Mouse (Mus musculus): ENCODE measurements around the gene 2310034C09Rik. TPM values are rescaled to one million over a fixed set of nuclear protein-coding genes. Genes with fewer than 3 reads are reported as not detected.
"Not testable (repeated sequence)": the region's sequence is repeated elsewhere in the genome, so short reads cannot be mapped to it uniquely, and the experiment has no call there.

The 2310034C09Rik gene
- not detected for total RNA-seq (2021)
- long read RNA-seq, experiment 1: 0 reads
- long read RNA-seq, experiment 2: 0 reads

DNA sequence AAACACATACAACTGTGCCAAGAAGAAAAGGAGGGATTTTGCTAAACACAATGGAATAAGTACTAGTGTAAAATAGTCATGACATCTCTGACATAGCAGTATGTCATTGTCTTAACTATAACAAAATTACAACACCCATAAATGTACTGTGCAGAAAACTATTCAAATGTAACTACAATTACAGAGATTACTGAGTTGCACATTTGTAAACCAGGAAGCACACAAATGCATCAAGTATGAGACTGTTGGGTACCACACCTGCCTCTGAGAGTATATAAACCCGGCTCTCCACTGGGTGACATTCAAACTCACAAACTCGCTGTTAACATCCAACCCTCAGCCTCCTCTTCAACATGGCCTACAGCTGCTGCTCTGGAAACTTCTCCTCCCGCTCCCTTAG lies at the start of gene 2310034C09Rik:
Gene 2310034C09Rik, plus strand, starts transcription at position 301 of the 400 bp plus-strand sequence.
- DNase-seq; intact Hi-C loops (cut with DNase I); H3K4me3 ChIP-seq; H3K27ac ChIP-seq: not testable (repeated sequence)

DNA sequence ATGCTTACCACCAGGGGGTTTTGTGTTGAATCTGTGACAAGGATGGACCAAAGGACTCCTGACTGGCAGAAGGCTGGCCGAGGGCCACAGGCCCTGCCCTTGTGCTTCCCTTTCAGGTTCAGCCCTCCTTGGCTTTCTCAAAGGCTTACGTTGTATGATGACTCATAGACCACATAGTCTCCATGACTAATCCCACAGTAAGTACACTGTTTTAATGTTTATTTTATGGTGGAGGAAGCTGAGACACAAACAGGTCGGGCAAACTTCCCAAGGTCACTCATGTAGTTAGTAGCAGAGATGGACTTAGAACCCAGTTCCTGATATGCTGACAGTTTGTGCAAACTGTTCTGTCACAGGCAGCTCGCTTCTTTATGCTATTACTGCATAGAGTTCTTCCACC lies 47.9 kb upstream of the 2310034C09Rik start:
- no peak for DNase-seq
- Histone ChIP-seq H3K4me3 (no peak overlapping the region), H3K27ac (no peak overlapping the region)
- TF ChIP-seq CTCF (IDR thresholded peaks at IDR 0.05): no peak
- intact Hi-C loops (cut with DNase I): loop anchor here (5.0 to 10.0 kb wide), 2 partner anchors 114 to 123 kb away; partner anchors contain the start of genes Krtap14 and Krtap15

DNA sequence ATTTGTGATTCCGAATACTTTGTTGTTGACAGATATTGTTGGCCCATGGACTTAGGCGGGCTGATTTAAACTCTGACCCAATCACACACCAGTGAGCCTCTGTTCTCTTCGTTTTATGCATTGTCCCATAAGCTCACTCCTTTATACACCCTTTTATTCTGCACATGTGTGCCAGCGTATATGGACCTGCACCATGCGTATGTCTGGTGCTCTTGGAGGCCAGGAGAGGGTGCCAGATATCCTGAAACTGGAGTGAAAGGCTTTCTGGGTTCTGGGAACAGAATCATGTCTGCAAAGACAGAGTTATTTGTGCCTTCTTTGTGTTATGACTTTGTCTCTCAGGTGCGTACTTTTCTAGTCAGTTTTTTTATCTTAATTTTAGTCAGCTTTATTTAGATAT lies 47.4 kb upstream of the 2310034C09Rik start:
- DNase-seq: no peak
- H3K27ac ChIP-seq: no peak overlapping the region
- peak; percentile 17; the same call in 1 of the 2 replicates for TF ChIP-seq CTCF (IDR thresholded peaks at IDR 0.05)
- intact Hi-C loops (cut with DNase I): loop anchor here (5.0 to 10.0 kb wide), 2 partner anchors 114 to 124 kb away; partner anchors contain the start of genes Krtap14 and Krtap15
- H3K4me3 ChIP-seq: no peak overlapping the region

DNA sequence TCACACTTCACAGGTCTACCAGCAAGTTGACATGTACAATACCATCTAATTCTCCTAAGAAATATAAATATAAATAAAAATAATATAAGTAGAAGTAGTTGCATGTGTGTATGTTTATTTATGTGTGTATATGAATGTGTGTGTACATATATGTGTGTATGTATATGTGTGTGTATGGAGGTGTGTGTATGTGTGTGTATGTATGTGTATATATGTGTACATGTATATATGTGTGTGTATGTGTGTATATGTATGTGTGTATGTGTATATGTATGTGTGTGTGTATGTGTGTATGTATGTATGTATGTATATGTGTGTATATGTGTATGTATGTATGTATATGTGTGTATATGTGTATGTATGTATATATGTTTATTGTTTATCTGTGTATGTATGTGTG lies 42.1 kb upstream of the 2310034C09Rik start:
- no peak overlapping the region for H3K4me3 ChIP-seq
- H3K27ac ChIP-seq: no peak overlapping the region
- intact Hi-C loops (cut with DNase I): loop anchor here (10.0 kb wide), 1 partner anchor 108 kb away; the partner anchor contains the start of genes Krtap14 and Krtap15
- no peak for TF ChIP-seq CTCF (IDR thresholded peaks at IDR 0.05)
- DNase-seq: no peak

- no peak for DNase-seq
- intact Hi-C loops (cut with DNase I): no loop called here
- no peak overlapping the region for H3K27ac ChIP-seq
- TF ChIP-seq CTCF (IDR thresholded peaks at IDR 0.05): no peak
- H3K4me3 ChIP-seq: no peak overlapping the region
Observed at GRCm38 (mm10) chr16:88720031-88720430, 38.6 kb upstream of the 2310034C09Rik start.

DNA sequence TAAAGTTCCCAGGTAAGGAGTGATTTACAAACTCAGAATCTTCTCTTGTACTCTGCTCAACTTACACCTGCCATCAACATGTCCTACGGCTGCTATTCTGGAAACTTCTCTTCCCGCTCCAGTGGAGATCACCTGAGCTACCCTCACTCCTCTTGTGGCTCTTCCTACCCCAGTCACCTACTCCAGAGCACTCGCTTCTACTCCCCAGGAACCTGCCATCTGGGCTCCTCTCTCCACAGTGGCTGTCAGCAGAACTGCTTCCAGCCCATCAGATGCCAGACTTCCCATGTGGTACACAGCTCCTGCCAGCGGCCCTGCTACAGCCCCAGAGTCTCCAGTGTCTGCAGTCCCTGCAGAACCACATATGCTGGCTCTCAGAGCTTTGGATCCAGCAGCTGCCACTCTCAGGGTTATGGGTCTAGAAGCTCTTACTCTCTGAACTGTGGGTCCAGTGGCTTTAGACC lies 29.8 kb upstream of the 2310034C09Rik start, which contains the start of gene Krtap13-1:
Gene Krtap13-1, plus strand, starts transcription at position 51 of the 464 bp plus-strand sequence.
- peak; percentile 65 for DNase-seq
- Histone ChIP-seq H3K4me3 (no peak within 1 kb of the TSS), H3K27ac (no peak within 1 kb of the TSS)
- intact Hi-C loops (cut with DNase I): no loop called here
- TF ChIP-seq CTCF (IDR thresholded peaks at IDR 0.05): no peak

DNA sequence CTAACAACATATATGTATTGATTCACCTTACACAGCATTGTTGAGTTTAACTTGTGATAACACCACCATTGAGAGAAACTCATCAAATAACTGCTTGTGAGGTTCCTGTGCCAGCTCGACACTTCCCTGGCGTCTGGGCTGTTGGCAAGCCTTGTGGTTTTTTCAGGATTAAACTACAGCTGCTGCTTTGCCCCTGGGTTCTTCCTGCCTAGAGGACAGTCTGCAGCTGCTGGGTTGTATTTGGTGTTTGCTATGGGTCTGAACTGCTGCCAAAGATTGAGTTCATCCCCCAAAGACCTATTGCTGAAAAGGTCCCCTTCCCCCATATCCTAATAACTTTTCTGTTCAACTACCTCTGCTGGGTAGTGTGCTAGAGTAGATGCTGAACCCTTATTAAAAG lies 23.3 kb upstream of the 2310034C09Rik start:
- Histone ChIP-seq H3K4me3 (no peak overlapping the region), H3K27ac (no peak overlapping the region)
- intact Hi-C loops (cut with DNase I): no loop called here
- no peak for DNase-seq
- TF ChIP-seq CTCF (IDR thresholded peaks at IDR 0.05): no peak

GRCm38 (mm10) chr16:88744750-88745340 lies 13.8 kb upstream of the 2310034C09Rik start:
- Histone ChIP-seq H3K27ac (no peak overlapping the region), H3K4me3 (no peak overlapping the region)
- no peak for TF ChIP-seq CTCF (IDR thresholded peaks at IDR 0.05)
- intact Hi-C loops (cut with DNase I): no loop called here
- no peak for DNase-seq

DNA sequence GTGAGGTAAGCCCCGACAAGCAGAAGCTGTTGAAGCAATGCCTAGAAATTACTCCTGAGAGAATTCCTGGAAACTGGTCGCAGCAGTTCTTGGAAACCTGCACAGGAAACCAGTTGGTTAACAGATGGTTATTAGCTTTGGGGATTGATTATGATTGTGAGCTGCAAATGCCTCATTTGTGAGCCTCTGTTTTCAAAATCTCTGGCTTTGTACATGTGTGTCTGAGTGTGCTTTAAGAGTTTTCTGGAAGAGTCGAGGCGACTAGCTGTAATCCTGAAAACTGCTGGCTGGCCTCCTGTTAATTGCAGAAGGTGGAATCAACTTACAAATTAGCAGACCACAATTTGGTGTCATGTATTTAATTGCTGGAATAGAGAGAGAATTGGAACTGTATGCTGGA lies 10.7 kb upstream of the 2310034C09Rik start:
- Histone ChIP-seq H3K27ac (no peak overlapping the region), H3K4me3 (no peak overlapping the region)
- DNase-seq: no peak
- intact Hi-C loops (cut with DNase I): no loop called here
- TF ChIP-seq CTCF (IDR thresholded peaks at IDR 0.05): no peak

- DNase-seq; H3K27ac ChIP-seq; H3K4me3 ChIP-seq; intact Hi-C loops (cut with DNase I): not testable (repeated sequence)
Observed at GRCm38 (mm10) chr16:88751535-88751934, 7.1 kb upstream of the 2310034C09Rik start, which contains the start of gene Krtap13. Gene Krtap13 (minus strand): TSS chr16:88751635.

GRCm38 (mm10) chr16:88774106-88774505 lies 15.5 kb downstream of the 2310034C09Rik start, which contains the start of gene 2310057N15Rik:
Gene 2310057N15Rik (minus strand): TSS chr16:88774206.
- intact Hi-C loops (cut with DNase I): no loop called here
- no peak within 1 kb of the TSS for H3K4me3 ChIP-seq
- DNase-seq: no peak
- H3K27ac ChIP-seq: no peak within 1 kb of the TSS
- no peak for TF ChIP-seq CTCF (IDR thresholded peaks at IDR 0.05)

GRCm38 (mm10) chr16:88777596-88777995 lies 18.9 kb downstream of the 2310034C09Rik start, which contains the start of gene Gm5965:
Gene Gm5965 (plus strand): TSS chr16:88777896.
- intact Hi-C loops (cut with DNase I): no loop called here
- Histone ChIP-seq H3K27ac (no peak within 1 kb of the TSS), H3K4me3 (no peak within 1 kb of the TSS)
- TF ChIP-seq CTCF (IDR thresholded peaks at IDR 0.05): no peak
- no peak for DNase-seq

DNA sequence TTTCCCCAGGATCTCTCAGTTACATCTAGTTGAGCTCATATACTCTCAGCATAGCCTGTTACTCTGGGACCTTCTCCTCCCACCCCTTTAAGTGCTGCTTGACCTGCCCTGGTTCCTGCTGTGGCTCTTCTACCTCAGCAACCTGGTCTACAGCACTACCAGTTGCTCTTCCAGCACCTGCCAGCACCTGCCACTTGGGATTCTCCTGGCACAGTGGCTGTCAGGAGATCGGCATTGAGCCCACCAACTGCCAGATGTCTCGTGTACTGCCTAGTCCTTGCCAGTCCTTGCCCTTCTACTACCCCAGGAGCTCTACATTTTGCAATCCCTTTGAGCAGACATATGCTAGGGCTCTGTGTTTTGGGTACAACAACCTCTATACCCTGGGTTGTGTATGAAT lies 28.1 kb downstream of the 2310034C09Rik start:
- intact Hi-C loops (cut with DNase I): no loop called here
- TF ChIP-seq CTCF (IDR thresholded peaks at IDR 0.05): no peak
- Histone ChIP-seq H3K4me3 (no peak overlapping the region), H3K27ac (no peak overlapping the region)
- no peak for DNase-seq

Other genes starting within 250 kb of the 2310034C09Rik start
- not detected for gene Cldn8, start 195.7 kb upstream of the 2310034C09Rik start, total RNA-seq (2021)
- not detected for gene Krtap24-1, start 146.6 kb upstream of the 2310034C09Rik start, total RNA-seq (2021)
- gene 2310079G19Rik, start 131.2 kb upstream of the 2310034C09Rik start, total RNA-seq (2021): not detected
- not detected for gene Krtap26-1, start 111.1 kb upstream of the 2310034C09Rik start, total RNA-seq (2021)
- not detected for gene Krtap27-1, start 87.2 kb upstream of the 2310034C09Rik start, total RNA-seq (2021)
- not detected for gene 2310061N02Rik, start 50.9 kb upstream of the 2310034C09Rik start, total RNA-seq (2021)
- gene Krtap13-1, start 30.0 kb upstream of the 2310034C09Rik start, total RNA-seq (2021): not detected
- gene Krtap13, start 7.2 kb upstream of the 2310034C09Rik start, total RNA-seq (2021): not detected
- gene 2310057N15Rik, start 15.4 kb downstream of the 2310034C09Rik start, total RNA-seq (2021): not detected
- gene Gm5965, start 19.0 kb downstream of the 2310034C09Rik start, total RNA-seq (2021): not detected
- gene Gm20741, start 53.4 kb downstream of the 2310034C09Rik start, total RNA-seq (2021): not detected
- not detected for gene Krtap15, start 61.4 kb downstream of the 2310034C09Rik start, total RNA-seq (2021)
- not detected for gene Krtap14, start 67.3 kb downstream of the 2310034C09Rik start, total RNA-seq (2021)
- gene Krtap19-1, start 110.6 kb downstream of the 2310034C09Rik start, total RNA-seq (2021): not detected
- gene Krtap19-2, start 115.4 kb downstream of the 2310034C09Rik start, total RNA-seq (2021): not detected
- not detected for gene Krtap19-3, start 119.2 kb downstream of the 2310034C09Rik start, total RNA-seq (2021)
- not detected for gene Krtap19-4, start 126.2 kb downstream of the 2310034C09Rik start, total RNA-seq (2021)
- gene Krtap19-5, start 137.6 kb downstream of the 2310034C09Rik start, total RNA-seq (2021): not detected
- not detected for gene Krtap19-9b, start 173.4 kb downstream of the 2310034C09Rik start, total RNA-seq (2021)
- not detected for gene Krtap16-3, start 204.0 kb downstream of the 2310034C09Rik start, total RNA-seq (2021)